Mouse (Mus musculus): ENCODE results near the gene Slc8a1.

DNA sequence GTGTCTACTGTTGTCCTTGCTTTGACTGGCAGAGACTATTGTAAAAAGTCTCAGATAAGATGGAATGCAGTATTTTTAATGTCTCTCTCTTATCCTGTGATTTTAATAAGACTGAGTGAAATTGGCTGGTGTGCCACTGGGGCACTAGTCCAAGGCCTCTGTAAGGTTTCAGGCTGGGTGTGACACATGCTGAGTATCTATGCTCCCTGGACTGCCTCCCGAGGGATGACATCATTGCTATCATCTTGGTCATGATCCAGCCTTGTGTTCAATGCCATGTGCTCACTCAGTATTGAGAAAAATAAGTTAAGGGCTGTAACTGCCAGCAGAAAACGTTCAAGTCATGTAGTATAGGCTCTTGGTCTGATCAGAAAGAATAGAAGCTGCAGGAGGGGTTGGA is 335.5 kb downstream of the Slc8a1 start:
- TF ChIP-seq CTCF (IDR thresholded peaks at IDR 0.05) (no peak), EP300 (IDR thresholded peaks at IDR 0.05) (no peak)

Measured in lung, postnatal 0 days (tissue).